Mouse (Mus musculus) layer of hippocampus, postnatal 14 days (tissue): ENCODE results near the gene Paqr7. TPM values are rescaled to one million over a fixed set of nuclear protein-coding genes. Genes with fewer than 3 reads are reported as not detected.
"Not testable (repeated sequence)": the region's sequence is repeated elsewhere in the genome, so short reads cannot be mapped to it uniquely, and the experiment has no call there.

Source experiments
- DNase-seq, 2 experiments: peaks; one replicate each; pipeline ENCODE4 v3.0.0; 2021 to 2022; ENCODE audit warnings: low spot score in 2 of 2, mixed read lengths in 1 of 2
- total RNA-seq, 2 experiments: library from RNA; stranded (reverse); gene quantifications; 2 replicates each; pipeline ENCODE4 v1.2.3; 2021

Paqr7 gene
- total RNA-seq, 2 experiments from 2014 or later: 47.7 to 54.8 TPM

- peak in 1 of 2 experiments; percentile 67 for DNase-seq
These were observed 1.7 kb downstream of the Paqr7 start for GRCm38 (mm10) chr4:134497986-134498731.

GRCm38 (mm10) chr4:134498983-134499382, 2.5 kb downstream of the Paqr7 start:
- DNase-seq: not testable (repeated sequence)

GRCm38 (mm10) chr4:134501095-134501494, 4.6 kb downstream of the Paqr7 start:
- no peak for DNase-seq

- no peak for DNase-seq
These were observed 7.3 kb downstream of the Paqr7 start for GRCm38 (mm10) chr4:134503686-134504357.

- DNase-seq: no peak
These were observed 8.8 kb downstream of the Paqr7 start for GRCm38 (mm10) chr4:134505303-134505789.

GRCm38 (mm10) chr4:134505966-134506594, 9.6 kb downstream of the Paqr7 start:
- DNase-seq: no peak

- no peak for DNase-seq
These were observed 10.2 kb downstream of the Paqr7 start for GRCm38 (mm10) chr4:134506713-134507112.

GRCm38 (mm10) chr4:134510396-134510795, 13.9 kb downstream of the Paqr7 start:
- DNase-seq: no peak

GRCm38 (mm10) chr4:134510845-134511411, 14.4 kb downstream of the Paqr7 start, which contains the start of gene Aunip:
Aunip (plus strand) TSS chr4:134510999.
- peak; percentile 71 to 85 for DNase-seq

GRCm38 (mm10) chr4:134511730-134512129, 15.2 kb downstream of the Paqr7 start:
- DNase-seq: no peak

GRCm38 (mm10) chr4:134512798-134513197, 16.3 kb downstream of the Paqr7 start:
- no peak for DNase-seq

- no peak for DNase-seq
These were observed 17.9 kb downstream of the Paqr7 start for GRCm38 (mm10) chr4:134514309-134514930.

GRCm38 (mm10) chr4:134515614-134516013, 19.1 kb downstream of the Paqr7 start:
- no peak for DNase-seq

GRCm38 (mm10) chr4:134516981-134517380, 20.5 kb downstream of the Paqr7 start:
- no peak for DNase-seq

- no peak for DNase-seq
These were observed 21.2 kb downstream of the Paqr7 start for GRCm38 (mm10) chr4:134517719-134518118.

- DNase-seq: peak in 1 of 2 experiments; percentile 62
These were observed 22.0 kb downstream of the Paqr7 start for GRCm38 (mm10) chr4:134518541-134518940.

GRCm38 (mm10) chr4:134519281-134519680, 22.8 kb downstream of the Paqr7 start:
- peak in 1 of 2 experiments; percentile 62 for DNase-seq

- no peak for DNase-seq
These were observed 26.9 kb downstream of the Paqr7 start for GRCm38 (mm10) chr4:134523447-134523846.

GRCm38 (mm10) chr4:134525806-134526205, 29.3 kb downstream of the Paqr7 start:
- no peak for DNase-seq

GRCm38 (mm10) chr4:134526220-134526619, 29.7 kb downstream of the Paqr7 start:
- DNase-seq: no peak

GRCm38 (mm10) chr4:134532928-134533327, 36.4 kb downstream of the Paqr7 start:
- no peak for DNase-seq
